Mouse (Mus musculus): ENCODE data around the gene 4930548H24Rik. TPM values are rescaled to one million over a fixed set of nuclear protein-coding genes. Genes with fewer than 3 reads are reported as not detected.
"Not testable (repeated sequence)": the region's sequence is repeated elsewhere in the genome, so short reads cannot be mapped to it uniquely, and the experiment has no call there.

Gene 4930548H24Rik
- total RNA-seq (2021), result not detected
- long read RNA-seq, experiment 1, result 0 reads
- long read RNA-seq, experiment 2, result 0 reads

DNA sequence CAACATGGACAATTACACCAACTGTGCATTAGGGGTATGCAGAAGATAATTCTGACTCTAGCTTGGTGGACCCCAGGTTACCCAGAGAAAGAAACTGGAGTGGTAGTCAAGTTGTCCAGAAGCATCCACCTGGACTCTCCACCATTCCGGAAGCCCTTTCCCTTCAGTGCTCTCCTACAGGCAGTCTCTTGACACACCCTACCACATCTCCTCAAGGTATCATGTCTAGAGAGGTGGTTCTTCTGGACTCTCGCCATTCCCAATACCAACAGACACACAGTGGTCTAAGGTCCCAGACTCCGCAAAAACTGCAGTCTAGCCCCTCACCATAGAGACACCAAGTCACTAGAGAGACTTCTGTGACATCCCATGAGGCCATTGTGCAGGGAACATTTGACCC is at the start of gene 4930548H24Rik:
Gene 4930548H24Rik (plus strand): TSS at position 301 of the 400 bp plus-strand sequence.
- no peak for DNase-seq

DNA sequence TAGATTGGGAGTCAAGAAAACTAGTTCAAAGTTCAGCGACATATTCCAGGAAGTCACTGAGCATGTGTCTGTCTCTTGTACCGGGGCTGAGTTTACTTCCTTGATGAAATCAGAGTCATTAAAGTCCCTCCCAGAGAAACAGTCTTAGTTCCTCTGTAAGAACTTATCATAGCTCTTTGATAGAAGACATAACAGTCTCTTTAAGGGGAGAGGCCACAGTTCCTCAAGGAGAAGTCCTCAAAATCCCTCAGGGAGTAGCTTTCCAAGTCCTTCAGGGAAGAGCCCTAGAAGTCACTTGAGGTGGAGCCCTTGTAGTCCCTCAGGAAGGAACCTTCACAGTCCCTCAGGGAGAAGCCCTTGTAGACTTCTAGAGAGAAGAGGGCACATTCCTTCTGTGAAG is 34.2 kb upstream of the 4930548H24Rik start:
- peak in 1 of 2 experiments; percentile 52 for DNase-seq

DNA sequence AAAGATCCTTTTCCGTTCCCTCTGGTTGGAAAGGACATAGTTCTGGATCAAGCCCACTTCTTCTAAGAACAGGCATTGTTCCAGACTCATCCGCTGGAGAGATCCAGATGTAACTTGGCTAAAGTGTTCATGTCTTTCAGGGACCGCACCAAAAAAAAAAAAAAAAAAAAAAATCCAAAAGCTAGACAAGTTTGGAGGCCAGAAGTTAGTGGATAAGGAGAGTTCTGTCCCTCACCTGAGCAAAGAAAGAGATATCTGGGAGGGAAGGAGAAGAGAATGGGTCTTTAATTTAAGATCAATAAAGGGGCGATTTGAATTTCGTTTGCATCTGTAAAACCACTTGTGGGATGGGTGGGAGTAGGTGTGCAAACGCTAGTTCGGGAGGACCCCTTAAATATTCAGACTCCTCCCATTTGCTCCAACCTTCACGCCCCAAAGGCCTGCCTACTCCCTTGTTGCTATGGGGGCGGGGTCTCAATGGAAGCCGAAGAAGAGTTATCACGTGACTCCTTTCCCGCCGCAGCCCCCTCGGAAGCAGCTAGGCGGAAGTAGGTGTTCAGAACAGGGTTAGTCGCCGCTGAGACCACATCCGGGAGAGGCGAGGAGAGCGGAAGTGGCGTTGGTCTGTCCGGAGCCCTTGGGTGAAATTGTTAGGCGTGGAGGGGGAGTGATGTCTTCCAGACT is 33.5 kb upstream of the 4930548H24Rik start, which contains the start of gene Zfp512:
Gene Zfp512 (plus strand): TSS at position 554 of the 684 bp plus-strand sequence.
- DNase-seq, result peak; percentile 94 to 98

DNA sequence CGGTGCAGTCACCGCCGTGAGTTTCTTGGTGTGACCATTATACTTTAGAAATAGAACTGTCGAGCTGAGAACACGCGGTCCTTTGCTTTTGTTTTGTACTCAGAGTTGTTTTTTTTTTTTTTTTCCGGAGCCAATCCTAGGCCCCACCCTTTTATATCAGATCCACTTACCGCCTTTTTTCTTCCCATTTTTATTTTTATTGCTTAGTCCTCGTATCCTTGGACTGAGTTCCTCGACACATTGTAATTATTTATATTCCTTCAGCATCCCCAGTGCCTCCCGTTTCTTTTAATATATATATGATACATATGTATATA is 33.0 kb upstream of the 4930548H24Rik start:
- no peak for DNase-seq

DNA sequence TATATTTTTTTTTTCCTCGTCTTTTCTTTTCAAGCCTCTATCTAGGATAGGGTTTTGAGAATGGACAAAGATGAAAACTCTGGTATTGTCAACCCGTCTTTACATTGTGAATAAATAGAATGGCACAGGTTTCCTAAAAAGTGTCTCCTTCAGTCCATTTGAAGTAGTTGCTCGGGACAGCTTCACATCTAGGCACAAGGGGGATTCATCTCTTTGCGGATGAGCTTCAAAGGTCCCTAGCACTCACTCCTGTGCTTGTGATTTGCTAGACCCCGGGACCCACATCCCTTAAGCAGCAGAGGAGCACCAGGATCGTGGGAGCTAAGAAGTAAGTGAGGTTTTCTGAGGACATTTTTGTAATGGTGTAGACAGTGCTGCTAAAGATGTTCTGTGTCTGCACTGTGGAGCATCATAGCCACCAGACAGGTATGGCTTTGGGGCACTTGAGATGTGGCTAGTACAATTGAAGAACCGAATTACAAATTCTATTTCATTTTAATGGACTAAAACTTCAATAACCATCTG is 32.6 kb upstream of the 4930548H24Rik start:
- DNase-seq, result no peak

DNA sequence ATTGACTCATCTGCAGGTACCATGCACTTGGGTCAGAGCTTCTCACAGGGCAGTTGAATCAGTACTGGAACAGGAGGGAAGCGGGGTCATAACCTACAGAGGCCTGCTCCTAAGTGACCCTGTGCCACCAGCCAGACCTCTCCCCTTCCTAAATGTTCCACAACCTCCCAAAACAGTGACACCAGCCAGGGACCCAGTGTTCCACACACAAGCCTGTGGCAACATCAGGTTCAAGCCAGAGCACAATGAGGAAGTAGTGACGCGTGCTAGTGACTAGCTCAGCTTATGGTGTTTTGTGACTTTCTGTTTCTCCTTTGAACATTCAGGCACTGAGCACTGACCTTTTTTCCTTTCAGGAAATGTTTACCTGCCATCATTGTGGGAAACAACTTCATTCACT is 17.7 kb upstream of the 4930548H24Rik start:
- peak; percentile 14 to 58 for DNase-seq

DNA sequence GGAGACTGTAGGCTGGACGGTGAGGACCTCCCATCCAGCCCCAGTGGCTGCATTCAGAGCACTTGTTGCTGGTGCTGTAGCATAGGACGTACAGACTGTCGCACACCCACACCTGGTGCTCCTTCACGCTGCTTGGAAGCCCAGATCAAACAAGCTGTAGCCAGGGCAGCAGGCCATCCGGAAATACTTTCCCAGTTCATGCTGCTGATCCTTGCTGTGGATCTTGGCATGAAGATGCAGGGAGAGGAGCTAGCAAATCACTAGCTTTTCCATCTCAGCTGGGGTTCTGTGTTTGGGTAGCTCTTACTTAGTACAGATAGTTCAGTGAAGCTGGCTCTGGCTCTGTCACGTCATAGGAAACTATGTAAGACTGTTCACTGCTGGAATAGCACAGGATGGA is 15.8 kb upstream of the 4930548H24Rik start:
- peak in 1 of 2 experiments; percentile 33 for DNase-seq

DNA sequence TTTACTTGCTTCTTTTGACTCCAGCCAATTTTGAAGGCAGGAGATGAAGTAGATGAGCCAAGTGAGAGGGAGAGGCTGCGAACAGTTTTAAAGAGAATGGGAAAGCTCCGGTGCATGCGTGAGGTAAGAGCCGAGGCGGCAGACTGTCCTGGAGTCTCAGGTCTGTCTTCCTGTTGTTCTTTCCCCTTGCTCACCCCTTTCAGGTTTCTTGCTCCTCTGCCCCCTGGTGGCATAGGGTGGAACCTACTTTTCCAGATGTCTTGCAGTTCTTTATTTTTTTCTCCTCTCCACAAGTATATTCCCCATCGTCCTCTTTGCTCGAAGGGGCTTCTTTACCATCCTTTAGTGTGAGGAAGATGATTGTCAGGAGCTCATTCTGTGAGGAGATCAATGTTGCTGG is 15.2 kb upstream of the 4930548H24Rik start:
- DNase-seq, result peak; percentile 50 to 77

DNA sequence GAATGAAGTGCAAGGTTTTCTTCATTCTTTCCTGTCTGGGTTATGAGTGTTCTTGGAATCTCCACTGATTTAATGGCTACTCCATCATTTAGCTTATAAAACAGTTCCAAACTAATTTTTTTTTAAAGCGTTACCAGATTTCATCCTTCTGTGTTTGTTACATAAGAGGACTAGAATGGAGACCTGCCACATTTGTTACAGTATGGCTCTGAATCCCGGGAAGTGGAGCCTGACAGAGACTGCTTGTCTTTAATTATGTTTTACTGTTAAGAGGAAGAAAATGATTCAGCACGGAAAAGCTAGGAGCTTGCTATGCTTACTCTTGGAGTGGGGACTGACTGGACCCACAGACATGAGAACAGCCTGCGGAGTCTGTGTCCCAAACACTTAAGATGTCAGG is 5.0 kb upstream of the 4930548H24Rik start:
- no peak for DNase-seq

DNA sequence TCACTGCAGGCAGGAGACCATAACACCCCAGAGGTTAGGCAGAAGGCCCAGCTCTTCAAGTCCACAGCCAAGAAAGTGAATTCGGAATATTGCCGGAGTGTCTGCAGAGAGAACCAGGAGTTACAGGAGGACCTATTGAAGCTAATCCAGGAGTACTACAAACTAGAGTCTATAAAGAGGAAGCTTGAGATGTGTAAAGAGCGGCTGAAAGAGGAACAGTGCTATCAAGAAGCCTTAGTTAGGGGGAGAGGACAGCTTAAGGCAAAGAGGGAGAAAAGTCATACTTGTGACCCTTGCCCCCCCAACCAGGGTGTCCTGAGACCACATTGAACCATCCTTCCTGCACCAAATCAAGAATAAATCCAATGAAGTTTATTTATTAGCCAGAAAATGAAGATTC is 2.3 kb downstream of the 4930548H24Rik start:
- no peak for DNase-seq

DNA sequence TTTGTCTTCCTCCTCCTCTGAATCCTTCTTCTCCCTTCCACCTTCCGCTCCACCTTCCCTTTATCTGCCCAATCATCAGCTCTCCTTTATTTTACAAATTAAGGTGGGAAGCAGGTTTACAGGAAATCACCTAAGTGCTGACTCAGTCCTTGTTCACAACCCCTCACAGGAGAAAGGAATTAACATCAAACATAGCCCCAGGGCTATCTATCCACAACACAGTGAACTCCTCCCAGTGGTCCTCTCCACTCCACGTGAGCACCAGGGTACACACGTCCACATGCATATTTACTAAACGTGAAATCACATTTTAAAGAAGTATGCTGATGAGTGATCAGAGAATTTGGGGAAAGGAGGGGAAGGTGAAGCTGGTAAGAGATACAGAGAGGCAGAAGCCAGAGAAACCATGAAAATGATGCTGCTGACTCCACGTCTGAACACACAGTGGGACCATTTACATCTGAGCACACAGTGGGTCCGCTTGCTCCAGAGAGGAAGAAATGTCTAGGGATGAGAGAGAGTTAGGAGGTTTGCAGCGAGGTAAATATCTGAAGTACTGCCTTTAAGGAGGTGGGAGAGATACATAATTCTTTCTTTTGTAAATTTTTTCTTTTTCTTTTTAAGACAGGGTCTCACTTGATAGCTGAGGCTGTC is 3.7 kb downstream of the 4930548H24Rik start:
- no peak for DNase-seq

DNA sequence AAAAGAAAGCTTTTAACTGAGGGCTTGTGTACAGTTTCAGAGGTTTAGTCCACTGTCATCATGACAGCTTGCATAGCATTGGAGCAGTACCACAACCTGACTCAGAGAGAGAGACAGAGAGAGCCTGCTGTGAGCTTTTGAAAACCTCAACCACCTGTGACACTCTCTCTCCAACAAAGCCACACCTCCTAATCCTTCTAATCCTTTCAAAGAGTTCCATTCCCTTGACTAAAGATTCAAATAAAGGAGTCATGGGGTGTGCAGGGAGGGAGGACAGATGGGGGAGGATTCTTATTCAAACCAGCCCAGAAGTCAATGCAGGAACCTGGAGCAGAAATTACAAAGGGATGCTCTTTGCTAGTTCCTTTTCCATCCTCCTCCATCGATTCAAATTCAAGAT is 6.5 kb downstream of the 4930548H24Rik start:
- DNase-seq, result no peak

DNA sequence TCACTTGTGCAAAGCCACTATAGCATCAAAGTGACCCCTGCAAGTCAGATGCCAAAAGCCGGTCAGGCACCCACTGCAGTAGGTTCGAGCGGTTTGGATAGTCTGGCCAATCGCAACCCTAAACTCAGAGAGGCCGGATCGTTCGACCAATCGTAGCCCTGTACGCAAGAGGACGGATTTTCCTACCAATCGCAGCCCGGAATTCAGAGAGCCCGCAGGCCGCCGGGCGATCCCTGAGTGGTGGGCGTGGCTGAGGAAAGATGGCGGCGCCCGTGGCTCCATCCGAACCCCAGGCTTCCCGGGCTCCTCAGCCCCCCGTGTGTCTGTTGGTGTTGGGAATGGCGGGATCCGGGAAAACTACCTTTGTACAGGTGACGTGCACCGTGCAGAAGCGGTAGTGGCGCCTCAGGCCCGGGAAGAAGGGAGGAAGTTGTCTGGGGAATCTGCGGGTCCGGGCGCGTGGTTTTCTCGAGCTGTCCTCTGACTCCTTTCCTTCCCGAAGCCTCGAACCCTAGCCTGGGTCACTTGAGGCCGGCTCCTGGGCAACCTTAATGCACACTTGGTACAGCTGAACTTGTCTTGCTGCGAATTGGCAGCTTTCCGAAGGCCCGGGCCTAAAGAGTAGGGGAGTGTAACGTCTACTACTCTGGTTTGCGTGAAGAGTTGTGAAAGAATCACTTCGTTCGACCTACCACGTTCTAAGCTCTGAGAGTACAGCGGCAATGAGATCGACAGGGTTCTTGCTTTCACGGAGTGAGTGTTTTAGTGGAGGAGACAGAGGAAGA is 9.2 kb downstream of the 4930548H24Rik start, which contains the start of gene Gpn1:
Gene Gpn1 (plus strand): TSS at position 229 of the 785 bp plus-strand sequence.
- DNase-seq, result peak; percentile 93 to 95

DNA sequence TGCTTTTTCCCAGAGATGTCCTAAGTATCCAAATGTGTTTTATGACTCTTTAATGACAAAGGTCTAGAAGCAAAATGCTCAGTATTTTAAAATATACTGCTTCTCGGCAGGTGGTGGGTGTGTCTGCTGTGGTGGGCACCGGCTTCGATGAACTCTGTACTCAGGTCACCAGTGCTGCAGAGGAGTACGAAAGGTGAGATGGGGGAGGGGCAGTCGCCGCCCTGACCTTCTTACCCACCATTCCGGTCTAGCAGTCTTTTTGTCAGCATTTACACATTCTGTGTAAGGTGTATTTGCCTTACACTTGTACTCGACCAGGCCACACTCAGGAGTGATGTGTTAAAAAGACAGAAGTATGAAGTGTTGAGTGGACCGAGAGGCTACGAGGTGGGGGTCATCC is 19.3 kb downstream of the 4930548H24Rik start:
- DNase-seq, result no peak

DNA sequence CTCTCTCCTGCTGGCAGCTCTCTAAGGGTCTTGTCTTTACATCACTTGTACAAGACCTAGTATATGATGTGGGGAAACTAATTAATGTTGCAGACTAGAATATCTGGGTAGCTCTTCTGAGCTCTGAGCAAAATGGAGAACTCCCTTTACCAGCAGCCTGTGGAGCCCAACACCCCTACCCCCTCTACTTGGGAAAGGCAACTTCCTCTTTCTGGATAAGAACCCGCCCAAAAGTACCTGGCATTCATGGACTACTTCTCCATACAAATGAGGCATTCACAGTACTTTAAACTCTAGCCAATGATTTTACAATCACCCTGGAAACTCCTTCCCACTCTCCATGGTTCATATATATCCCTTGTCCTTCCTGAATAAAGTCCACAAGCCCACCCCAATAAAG is 26.9 kb downstream of the 4930548H24Rik start:
- DNase-seq, result no peak

DNA sequence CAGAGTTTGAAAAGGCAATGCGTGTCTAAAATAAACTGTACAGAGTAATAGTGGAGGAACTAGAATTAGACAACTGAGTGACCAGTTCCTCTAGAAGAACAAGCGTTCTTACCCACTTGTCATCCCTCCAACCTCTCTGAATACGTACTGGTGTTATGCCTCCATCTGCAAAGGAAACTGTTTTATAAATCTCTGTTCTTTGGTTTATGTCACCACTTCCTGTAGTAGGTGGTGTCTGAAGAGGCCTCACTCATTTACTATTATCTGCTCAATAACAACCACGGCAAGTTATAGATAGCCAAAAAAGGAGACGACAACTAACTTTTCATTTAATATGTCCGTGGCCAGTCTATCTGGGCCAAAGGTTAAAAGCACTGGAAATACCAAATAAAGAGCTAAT is 35.0 kb downstream of the 4930548H24Rik start:
- DNase-seq, result no peak

DNA sequence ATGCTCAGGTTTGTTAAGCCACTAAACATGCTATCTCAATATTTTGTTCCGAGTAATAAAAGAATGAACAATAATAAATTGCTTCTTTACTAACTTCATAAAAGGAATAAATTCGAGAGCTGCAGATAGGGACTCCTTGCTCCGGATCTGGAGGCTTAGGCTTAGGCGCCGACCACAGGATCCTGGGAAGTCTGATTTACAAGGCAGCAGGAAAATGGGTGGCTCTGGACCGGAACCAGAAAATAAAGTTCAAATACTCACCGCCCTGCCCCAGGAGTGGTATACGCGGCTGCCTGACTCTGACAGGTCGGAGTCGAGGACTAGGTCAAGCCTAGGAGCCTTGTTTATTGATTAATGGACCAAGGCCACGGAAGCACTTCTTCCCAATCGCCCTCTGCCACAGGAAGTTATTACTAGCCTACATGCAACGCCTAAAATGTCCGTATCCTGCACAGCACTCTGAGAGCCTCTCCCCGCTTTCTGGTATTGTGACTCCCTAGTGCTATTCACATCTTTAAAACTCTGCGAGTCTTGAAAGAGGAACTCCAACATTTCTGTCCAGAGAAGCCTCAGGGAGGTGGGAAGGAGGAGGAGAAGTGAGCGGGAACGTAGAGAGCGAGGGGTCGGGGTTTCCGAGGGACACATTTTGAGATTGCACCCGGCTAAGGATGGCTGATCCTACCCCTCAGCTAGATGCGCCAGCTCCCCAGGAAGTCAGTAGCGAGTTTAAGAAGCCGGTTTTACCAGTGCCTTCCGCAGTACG is 41.0 kb downstream of the 4930548H24Rik start, which contains the start of gene Slc4a1ap:
Gene Slc4a1ap (plus strand): TSS at position 642 of the 763 bp plus-strand sequence.
- peak; percentile 79 to 92 for DNase-seq

DNA sequence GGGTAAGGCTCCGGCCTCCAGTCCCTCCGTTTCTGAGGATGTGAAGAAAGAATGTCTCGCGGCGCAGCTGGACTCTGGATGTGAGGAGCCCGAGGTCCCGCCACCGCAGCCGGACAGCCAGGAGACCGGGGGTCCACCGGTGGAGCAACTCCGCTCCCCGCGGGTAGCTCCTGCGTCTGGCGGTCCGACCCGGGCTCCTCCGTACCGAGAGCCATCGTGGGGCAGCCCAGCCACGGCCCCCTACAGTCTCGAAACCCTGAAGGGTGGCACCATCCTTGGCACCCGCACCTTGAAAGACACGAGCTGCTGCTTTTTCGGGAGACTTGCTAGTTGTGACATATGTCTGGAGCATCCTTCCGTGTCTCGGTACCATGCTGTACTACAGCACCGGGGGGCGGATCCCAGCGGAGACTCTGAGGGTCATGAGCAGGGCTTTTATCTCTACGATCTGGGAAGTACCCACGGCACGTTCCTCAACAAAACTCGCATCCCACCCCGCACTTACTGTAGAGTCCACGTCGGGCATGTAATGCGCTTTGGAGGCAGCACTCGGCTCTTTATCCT is 41.7 kb downstream of the 4930548H24Rik start:
- no peak for DNase-seq

DNA sequence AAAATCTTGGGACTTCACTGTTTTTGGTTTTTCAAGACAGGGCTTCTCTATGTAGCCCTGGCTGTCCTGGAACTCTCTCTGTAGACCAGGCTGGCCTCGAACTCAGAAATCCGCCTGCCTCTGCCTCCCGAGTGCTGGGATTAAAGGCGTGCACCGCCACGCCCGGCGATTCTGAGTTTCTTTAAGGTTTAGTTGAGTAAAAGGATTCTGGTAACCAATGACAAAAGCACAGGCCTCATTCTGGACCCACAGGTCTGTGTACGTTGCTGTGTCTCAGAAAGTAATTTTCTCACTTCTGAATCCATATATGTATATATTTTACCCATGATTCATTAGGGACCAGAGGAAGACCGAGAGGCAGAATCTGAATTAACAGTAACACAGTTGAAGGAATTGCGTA is 42.2 kb downstream of the 4930548H24Rik start, which contains the start of gene Supt7l:
Gene Supt7l (minus strand): TSS at position 101 of the 400 bp plus-strand sequence.
- DNase-seq, result not testable (repeated sequence)

DNA sequence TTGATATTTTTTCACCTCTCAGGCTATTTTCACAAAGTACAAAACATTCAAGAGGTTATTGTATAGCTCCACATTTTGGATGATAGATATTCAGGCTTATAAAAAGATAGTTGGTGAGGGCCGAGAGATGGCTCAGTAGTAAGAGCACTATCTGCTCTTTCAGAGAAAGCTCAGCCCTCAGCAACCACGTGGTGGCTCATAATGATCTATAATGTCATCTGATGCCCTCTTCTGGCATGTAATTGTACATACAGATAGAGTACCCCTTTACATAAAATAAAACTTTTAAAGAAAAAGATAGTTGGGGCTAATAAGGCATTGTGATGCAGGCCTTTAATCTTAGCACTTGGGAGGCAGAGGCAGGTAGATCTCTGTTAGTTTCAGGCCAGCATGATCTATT is 43.0 kb downstream of the 4930548H24Rik start:
- DNase-seq, result no peak

DNA sequence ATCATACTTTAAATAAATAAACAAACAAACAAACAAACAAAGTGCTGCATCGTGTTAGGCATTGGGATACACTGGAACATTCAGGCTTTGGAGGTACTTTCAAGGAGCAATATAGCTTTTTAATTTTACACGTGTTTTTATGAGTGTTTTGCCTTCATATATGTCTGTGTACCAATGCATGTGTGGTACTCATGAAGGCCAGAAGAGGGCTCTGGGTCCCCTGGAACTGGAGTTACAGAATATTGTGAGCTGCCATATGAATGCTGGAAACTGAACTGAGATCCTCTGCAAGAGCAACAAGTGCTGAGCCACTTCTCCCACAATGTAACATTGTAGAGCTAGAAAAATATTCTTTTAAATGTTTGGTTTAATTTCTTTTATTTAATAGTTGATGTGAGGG is 49.7 kb downstream of the 4930548H24Rik start:
- DNase-seq, result no peak

Measured in heart, adult 18-20 months (tissue).